Mouse (Mus musculus) lung, adult 2 months (tissue): Measurements from ENCODE around the gene Cdc25b.

Experiments used
- CTCF ChIP-seq: fragments of 200-500 bp; IDR thresholded peaks from 2 replicates; pipeline ENCODE4 v1.5.1; 2011; ENCODE audit warnings: mild to moderate bottlenecking, low read length, control low read depth; ENCODE audit not compliant: insufficient read depth
- POLR2A ChIP-seq: fragments of 200-500 bp; IDR thresholded peaks from 2 replicates; pipeline ENCODE4 v1.6.1; 2011; ENCODE audit warnings: low read depth, mild to moderate bottlenecking, control low read depth, low read length, borderline replicate concordance; ENCODE audit errors: extremely low read depth

GRCm38 (mm10) chr2:131156987-131157386 lies 29.8 kb upstream of the Cdc25b start:
- TF ChIP-seq CTCF (no peak), POLR2A (no peak)
